24 mouse cellular contexts compared by ENCODE assay signal in genomic region chr14:79142342-79142741, GRCm38 (mm10).
DNase-seq lines count a peak whose midpoint lies in the region; ATAC-seq and TF ChIP-seq lines count a peak whose summit lies in the region.
"Had no signal": no experiment of that assay in that cellular context is flagged by ENCODE, and none has a peak within 500 bp of the region (broad histone marks: within the 10 kb centered on the region; RNA-seq: fewer than 3 reads in every experiment).

No protein-coding gene starts in this region.

- WGBS in forebrain, embryonic 10.5 days = 85% methylated on average over 4 of the region's 4 CpGs
- WGBS in forebrain, embryonic 15.5 days = 85% methylated on average over 4 of the region's 4 CpGs
- WGBS in midbrain, embryonic 15.5 days = 85% methylated on average over 4 of the region's 4 CpGs

- peaks cover 30% of the 10 kb centered on the region for H3K4me1 ChIP-seq in forebrain, embryonic 10.5 days
- peaks cover 11% of the 10 kb centered on the region for H3K4me1 ChIP-seq in forebrain, embryonic 15.5 days
- peaks cover 5% of the 10 kb centered on the region for H3K4me1 ChIP-seq in ES-Bruce4 (ENCODE audit: control insufficient read depth, insufficient read depth, low read length)
- peaks cover 15% of the 10 kb centered on the region for H3K4me1 ChIP-seq in midbrain, embryonic 15.5 days

- peak overlapping the region; percentile 36; the same call in 1 of the 2 replicates for H3K27ac ChIP-seq in forebrain, embryonic 10.5 days
- no peak overlapping the region for H3K27ac ChIP-seq in forebrain, embryonic 15.5 days (replicated peaks)
- peak overlapping the region; percentile 45 for H3K27ac ChIP-seq in ES-Bruce4 (ENCODE audit: insufficient read depth, low read length)
- no peak overlapping the region for H3K27ac ChIP-seq in midbrain, embryonic 15.5 days
- H3K27ac ChIP-seq: forebrain, embryonic 12.5 days; hindbrain, postnatal 0 days; limb, embryonic 12.5 days; macrophage; neural tube, embryonic 15.5 days had no signal

- no peak for TF ChIP-seq POLR2A in ES-Bruce4 (IDR thresholded peaks at IDR 0.05; ENCODE audit: insufficient read depth, low read length)

- no peak overlapping the region for H3K9ac ChIP-seq in forebrain, embryonic 15.5 days (replicated peaks)
- H3K9ac ChIP-seq in ES-Bruce4 (ENCODE audit: low read depth, poor library complexity, severe bottlenecking) = no peak overlapping the region
- no peak overlapping the region for H3K9ac ChIP-seq in midbrain, embryonic 15.5 days
- H3K9ac ChIP-seq: forebrain, embryonic 12.5 days; limb, embryonic 12.5 days; liver, postnatal 0 days; neural tube, embryonic 15.5 days had no signal

- no peaks in the 10 kb centered on the region for H3K27me3 ChIP-seq in forebrain, embryonic 10.5 days (ENCODE audit: poor library complexity, severe bottlenecking)
- H3K27me3 ChIP-seq in forebrain, embryonic 15.5 days = no peaks in the 10 kb centered on the region
- no peaks in the 10 kb centered on the region for H3K27me3 ChIP-seq in ES-Bruce4 (ENCODE audit: control insufficient read depth, insufficient read depth, low read length, poor library complexity, severe bottlenecking)
- H3K27me3 ChIP-seq in midbrain, embryonic 15.5 days (replicated peaks) = no peaks in the 10 kb centered on the region
- H3K27me3 ChIP-seq: forebrain, embryonic 12.5 days; limb, embryonic 12.5 days; neural tube, embryonic 15.5 days had no signal

- no peak for TF ChIP-seq EP300 in ES-Bruce4 (IDR thresholded peaks at IDR 0.05; ENCODE audit: insufficient read depth, low read depth, low read length)

- no peak for ATAC-seq in forebrain, embryonic 15.5 days (replicated peaks)
- no peak for ATAC-seq in midbrain, embryonic 15.5 days (replicated peaks)
- ATAC-seq: hindbrain, postnatal 0 days; intestine, embryonic 16.5 days; liver, postnatal 0 days; lung, postnatal 0 days had no signal

- no peaks in the 10 kb centered on the region for H3K36me3 ChIP-seq in forebrain, embryonic 10.5 days (replicated peaks)
- no peaks in the 10 kb centered on the region for H3K36me3 ChIP-seq in forebrain, embryonic 15.5 days
- no peaks in the 10 kb centered on the region for H3K36me3 ChIP-seq in ES-Bruce4 (ENCODE audit: control insufficient read depth, insufficient read depth, low read length, poor library complexity, severe bottlenecking)
- H3K36me3 ChIP-seq in midbrain, embryonic 15.5 days (replicated peaks) = no peaks in the 10 kb centered on the region
- H3K36me3 ChIP-seq: forebrain, embryonic 12.5 days; limb, embryonic 12.5 days; neural tube, embryonic 15.5 days had no signal

- DNase-seq in forebrain, embryonic 10.5 days (ENCODE audit: extremely low spot score, low spot score) = no peak
- DNase-seq in cerebellum, adult 18-20 months = peak; percentile 74 to 80
- DNase-seq in cerebellum, postnatal 14 days = peak; percentile 66 to 74
- DNase-seq in yolk sac, embryonic 10.5 days (ENCODE audit: low spot score) = no peak
- no peak for DNase-seq in left cerebral cortex, adult 18-20 months (ENCODE audit: low spot score in 2 of 2)
- DNase-seq: adrenal gland, postnatal 14 days; gastrocnemius, postnatal 10 days; kidney, adult 9 months; kidney, postnatal 14 days; liver, postnatal 0 days; right cerebral cortex, adult 18-20 months; thymus, adult 2 months had no signal

- no peak overlapping the region for H3K4me3 ChIP-seq in forebrain, embryonic 10.5 days
- H3K4me3 ChIP-seq in forebrain, embryonic 15.5 days = no peak overlapping the region
- H3K4me3 ChIP-seq in ES-Bruce4 (ENCODE audit: low read depth, low read length) = peak overlapping the region; percentile 34; the same call in 1 of the 2 replicates
- no peak overlapping the region for H3K4me3 ChIP-seq in midbrain, embryonic 15.5 days
- H3K4me3 ChIP-seq: forebrain, embryonic 12.5 days; limb, embryonic 12.5 days; neural tube, embryonic 15.5 days had no signal

- no peak overlapping the region for H3K4me2 ChIP-seq in forebrain, embryonic 15.5 days (replicated peaks)
- H3K4me2 ChIP-seq in midbrain, embryonic 15.5 days = no peak overlapping the region
- H3K4me2 ChIP-seq: forebrain, embryonic 12.5 days; limb, embryonic 12.5 days; liver, embryonic 11.5 days; midbrain, embryonic 11.5 days; neural tube, embryonic 15.5 days had no signal

- H3K9me3 ChIP-seq in forebrain, embryonic 10.5 days = no peaks in the 10 kb centered on the region
- H3K9me3 ChIP-seq in forebrain, embryonic 15.5 days = no peaks in the 10 kb centered on the region
- H3K9me3 ChIP-seq in ES-Bruce4 (replicated peaks; ENCODE audit: control insufficient read depth, insufficient read depth, low read length, poor library complexity, severe bottlenecking) = no peaks in the 10 kb centered on the region
- no peaks in the 10 kb centered on the region for H3K9me3 ChIP-seq in midbrain, embryonic 15.5 days
- H3K9me3 ChIP-seq: forebrain, embryonic 12.5 days; limb, embryonic 12.5 days; neural tube, embryonic 15.5 days had no signal

- TF ChIP-seq CTCF in ES-Bruce4 (IDR thresholded peaks at IDR 0.05; ENCODE audit: low read depth, low read length) = no peak

Comparison
In these comparisons a context has a peak if more than half of its experiments do, and no peak if none do; other contexts are left out.
1. H3K27ac ChIP-seq: peak in forebrain, embryonic 10.5 days (single experiment) and ES-Bruce4 (single experiment); none in forebrain, embryonic 15.5 days (single experiment) and midbrain, embryonic 15.5 days (single experiment).
2. DNase-seq: peak in cerebellum, adult 18-20 months (2 of 2) and cerebellum, postnatal 14 days (2 of 2); none in forebrain, embryonic 10.5 days (single experiment), yolk sac, embryonic 10.5 days (single experiment) and left cerebral cortex, adult 18-20 months (0 of 2).